Comparison of ENCODE assay signal across 16 mouse cellular contexts in genomic region chr16:29331351-29332044, GRCm38 (mm10). TPM values are rescaled to one million over a fixed set of nuclear protein-coding genes. Genes with fewer than 3 reads are reported as not detected.
DNase-seq lines count a peak whose midpoint lies in the region; ATAC-seq and TF ChIP-seq lines count a peak whose summit lies in the region.
"Had no signal": no experiment of that assay in that cellular context is flagged by ENCODE, and none has a peak within 500 bp of the region (broad histone marks: within the 10 kb centered on the region; RNA-seq: fewer than 3 reads in every experiment).

No protein-coding gene starts in this region.

- no peak overlapping the region for H3K4me3 ChIP-seq in embryonic facial prominence, embryonic 11.5 days (ENCODE audit: low read depth, low read length)
- H3K4me3 ChIP-seq in embryonic facial prominence, embryonic 10.5 days, result no peak overlapping the region
- H3K4me3 ChIP-seq in lung, embryonic 14.5 days (ENCODE audit: low read depth, low read length), result no peak overlapping the region
- H3K4me3 ChIP-seq in lung, postnatal 0 days (ENCODE audit: low read depth, low read length), result no peak overlapping the region
- H3K4me3 ChIP-seq: embryonic facial prominence, embryonic 15.5 days; neural tube, embryonic 12.5 days had no signal

- H3K27ac ChIP-seq in embryonic facial prominence, embryonic 11.5 days (replicated peaks; ENCODE audit: low read depth, low read length), result no peak overlapping the region
- H3K27ac ChIP-seq in embryonic facial prominence, embryonic 10.5 days (replicated peaks), result no peak overlapping the region
- H3K27ac ChIP-seq in lung, embryonic 14.5 days (ENCODE audit: low read depth), result no peak overlapping the region
- H3K27ac ChIP-seq in lung, postnatal 0 days (ENCODE audit: low read length), result no peak overlapping the region
- H3K27ac ChIP-seq: embryonic facial prominence, embryonic 15.5 days; macrophage; neural tube, embryonic 12.5 days had no signal

- no peaks in the 10 kb centered on the region for H3K27me3 ChIP-seq in embryonic facial prominence, embryonic 11.5 days (ENCODE audit: control insufficient read depth, insufficient read depth, low read length)
- no peaks in the 10 kb centered on the region for H3K27me3 ChIP-seq in embryonic facial prominence, embryonic 10.5 days (replicated peaks; ENCODE audit: low read depth, poor library complexity, severe bottlenecking)
- no peaks in the 10 kb centered on the region for H3K27me3 ChIP-seq in lung, embryonic 14.5 days (ENCODE audit: insufficient read depth, low read length)
- H3K27me3 ChIP-seq in lung, postnatal 0 days (replicated peaks; ENCODE audit: insufficient read depth, low read length), result no peaks in the 10 kb centered on the region
- H3K27me3 ChIP-seq: embryonic facial prominence, embryonic 15.5 days; neural tube, embryonic 12.5 days had no signal

- DNase-seq in embryonic facial prominence, embryonic 11.5 days (ENCODE audit: low spot score), result peak; percentile 40
- DNase-seq in embryonic facial prominence, embryonic 10.5 days (ENCODE audit: low spot score), result no peak
- DNase-seq in lung, embryonic 14.5 days, result peak; percentile 62
- no peak for DNase-seq in lung, postnatal 0 days (ENCODE audit: low spot score)
- peak; percentile 12 to 15 for DNase-seq in frontal cortex, postnatal 10 days (ENCODE audit: low spot score in 2 of 2)
- DNase-seq in right cerebral cortex, postnatal 10 days (ENCODE audit: low spot score in 2 of 2), result peak; percentile 56 to 73
- DNase-seq in heart, adult 11 months, result no peak
- DNase-seq in B cell, adult 2 months, result no peak
- DNase-seq: cerebellum, adult 11-12 months; gastrocnemius, postnatal 36 days; heart, postnatal 36 days; thymus, adult 18-20 months had no signal

- no peak for TF ChIP-seq EP300 in lung, postnatal 0 days (IDR thresholded peaks at IDR 0.05)

- no peak for TF ChIP-seq CTCF in lung, embryonic 14.5 days (IDR thresholded peaks at IDR 0.05; ENCODE audit: low read depth)
- no peak for TF ChIP-seq CTCF in lung, postnatal 0 days (IDR thresholded peaks at IDR 0.05)

- peak; percentile 48; the same call in 1 of the 2 replicates for ATAC-seq in embryonic facial prominence, embryonic 11.5 days (replicated peaks; ENCODE audit: insufficient number of reproducible peaks, low FRiP score, low TSS enrichment, low read depth)
- peak; percentile 82; the same call in 1 of the 2 replicates for ATAC-seq in lung, embryonic 14.5 days (ENCODE audit: insufficient read depth)
- ATAC-seq in lung, postnatal 0 days, result no peak

- H3K36me3 ChIP-seq in embryonic facial prominence, embryonic 11.5 days (replicated peaks; ENCODE audit: control insufficient read depth, insufficient read depth, low read depth, low read length), result no peaks in the 10 kb centered on the region
- H3K36me3 ChIP-seq in embryonic facial prominence, embryonic 10.5 days (replicated peaks), result no peaks in the 10 kb centered on the region
- no peaks in the 10 kb centered on the region for H3K36me3 ChIP-seq in lung, embryonic 14.5 days (ENCODE audit: insufficient read depth)
- no peaks in the 10 kb centered on the region for H3K36me3 ChIP-seq in lung, postnatal 0 days (ENCODE audit: insufficient read depth, low read length)
- H3K36me3 ChIP-seq: embryonic facial prominence, embryonic 15.5 days; neural tube, embryonic 12.5 days had no signal

- no peaks in the 10 kb centered on the region for H3K4me1 ChIP-seq in embryonic facial prominence, embryonic 11.5 days (ENCODE audit: control insufficient read depth, insufficient read depth, low read length)
- H3K4me1 ChIP-seq in embryonic facial prominence, embryonic 10.5 days, result peaks cover 13% of the 10 kb centered on the region; the same call in 1 of the 2 replicates
- no peaks in the 10 kb centered on the region for H3K4me1 ChIP-seq in lung, embryonic 14.5 days (ENCODE audit: insufficient read depth)
- no peaks in the 10 kb centered on the region for H3K4me1 ChIP-seq in lung, postnatal 0 days (ENCODE audit: insufficient read depth, low read depth, low read length)
- H3K4me1 ChIP-seq: embryonic facial prominence, embryonic 15.5 days; neural tube, embryonic 12.5 days had no signal

- 70% methylated on average over 3 of the region's 3 CpGs for WGBS in embryonic facial prominence, embryonic 11.5 days
- WGBS in embryonic facial prominence, embryonic 10.5 days, result 67% methylated on average over 3 of the region's 3 CpGs
- WGBS in lung, embryonic 14.5 days, result 71% methylated on average over 3 of the region's 3 CpGs
- 77% methylated on average over 3 of the region's 3 CpGs for WGBS in lung, postnatal 0 days

- no peaks in the 10 kb centered on the region for H3K9me3 ChIP-seq in embryonic facial prominence, embryonic 11.5 days (replicated peaks; ENCODE audit: control insufficient read depth, low read length)
- no peaks in the 10 kb centered on the region for H3K9me3 ChIP-seq in embryonic facial prominence, embryonic 10.5 days
- no peaks in the 10 kb centered on the region for H3K9me3 ChIP-seq in lung, embryonic 14.5 days (ENCODE audit: low read depth, low read length)
- no peaks in the 10 kb centered on the region for H3K9me3 ChIP-seq in lung, postnatal 0 days (ENCODE audit: low read length)
- H3K9me3 ChIP-seq: embryonic facial prominence, embryonic 15.5 days; neural tube, embryonic 12.5 days had no signal

- no peak overlapping the region for H3K4me2 ChIP-seq in embryonic facial prominence, embryonic 11.5 days (ENCODE audit: low read depth, low read length)
- no peak overlapping the region for H3K4me2 ChIP-seq in lung, embryonic 14.5 days
- H3K4me2 ChIP-seq in lung, postnatal 0 days (replicated peaks; ENCODE audit: low read depth, low read length), result no peak overlapping the region
- H3K4me2 ChIP-seq: embryonic facial prominence, embryonic 15.5 days; neural tube, embryonic 12.5 days had no signal

- H3K9ac ChIP-seq in embryonic facial prominence, embryonic 11.5 days (replicated peaks; ENCODE audit: low read length), result no peak overlapping the region
- H3K9ac ChIP-seq in lung, embryonic 14.5 days, result no peak overlapping the region
- no peak overlapping the region for H3K9ac ChIP-seq in lung, postnatal 0 days (replicated peaks; ENCODE audit: low read depth)
- H3K9ac ChIP-seq: embryonic facial prominence, embryonic 15.5 days; neural tube, embryonic 12.5 days had no signal

RNA-seq across cellular contexts. Expression of gene Atp13a5, which starts 47.0 kb away (rescaled TPM):
- polyA plus RNA-seq in embryonic facial prominence, embryonic 11.5 days (2014; fragmentation: Nextera tagmentation; extraction: Ambion mirVana), result 0.10 TPM in 1 of 2 replicates, not detected in the other
- polyA plus RNA-seq in embryonic facial prominence, embryonic 10.5 days (2016; fragmentation: Nextera tagmentation; extraction: Ambion mirVana), result 0.04 TPM in 1 of 2 replicates, not detected in the other
- not detected in 2 replicates for polyA plus RNA-seq in lung, embryonic 14.5 days (2014; fragmentation: Nextera tagmentation; extraction: Ambion mirVana)
- 0.07 and 0.10 TPM in 2 replicates for polyA plus RNA-seq in lung, postnatal 0 days (2015; fragmentation: Nextera tagmentation; extraction: Ambion mirVana)
- polyA plus RNA-seq: macrophage; spleen, adult 2 months had no signal

Comparison
In these comparisons a context has a peak if more than half of its experiments do, and no peak if none do; other contexts are left out.
1. DNase-seq: peak in embryonic facial prominence, embryonic 11.5 days (single experiment), lung, embryonic 14.5 days (single experiment), frontal cortex, postnatal 10 days (2 of 2) and right cerebral cortex, postnatal 10 days (2 of 2); none in embryonic facial prominence, embryonic 10.5 days (single experiment), lung, postnatal 0 days (single experiment), heart, adult 11 months (single experiment) and B cell, adult 2 months (0 of 2).